Mouse (Mus musculus): ENCODE results near the gene 2310039H08Rik. TPM values are rescaled to one million over a fixed set of nuclear protein-coding genes. Genes with fewer than 3 reads are reported as not detected.

Gene 2310039H08Rik
- polyA plus RNA-seq, 1 experiment from 2014 or later, result 117 TPM

GRCm38 (mm10) chr17:46801761-46802160, 29.3 kb downstream of the 2310039H08Rik start:
- peaks cover 29% of the 10 kb centered on the region for H3K36me3 ChIP-seq (ENCODE audit: control insufficient read depth, insufficient read depth, low read length)
- no peak for ATAC-seq (ENCODE audit: low FRiP score, low TSS enrichment)
- no peaks in the 10 kb centered on the region for H3K9me3 ChIP-seq (ENCODE audit: control insufficient read depth, low read length)
- H3K4me2 ChIP-seq (replicated peaks; ENCODE audit: low read depth), result no peak overlapping the region
- DNase-seq (ENCODE audit: low spot score), result no peak
- 78% methylated on average over 6 of the region's 6 CpGs for WGBS
- H3K4me3 ChIP-seq (ENCODE audit: low read depth, low read length), result no peak overlapping the region
- TF ChIP-seq CTCF (IDR thresholded peaks at IDR 0.05; ENCODE audit: low read depth) (no peak), EP300 (optimal IDR thresholded peaks at IDR 0.05) (no peak)
- no peaks in the 10 kb centered on the region for H3K4me1 ChIP-seq (replicated peaks; ENCODE audit: control insufficient read depth, insufficient read depth)
- H3K27me3 ChIP-seq (ENCODE audit: control insufficient read depth, insufficient read depth, low read length), result no peaks in the 10 kb centered on the region
- H3K27ac ChIP-seq (replicated peaks), result no peak overlapping the region
- H3K9ac ChIP-seq (ENCODE audit: low read length), result no peak overlapping the region

GRCm38 (mm10) chr17:46808376-46808775, 35.9 kb downstream of the 2310039H08Rik start:
- TF ChIP-seq CTCF (IDR thresholded peaks at IDR 0.05; ENCODE audit: low read depth), result no peak
- TF ChIP-seq EP300 (optimal IDR thresholded peaks at IDR 0.05), result no peak
- Histone ChIP-seq H3K27me3 (ENCODE audit: control insufficient read depth, insufficient read depth, low read length) (no peaks in the 10 kb centered on the region), H3K9ac (ENCODE audit: low read length) (no peak overlapping the region), H3K9me3 (ENCODE audit: control insufficient read depth, low read length) (no peaks in the 10 kb centered on the region), H3K4me2 (replicated peaks; ENCODE audit: low read depth) (no peak overlapping the region), H3K36me3 (ENCODE audit: control insufficient read depth, insufficient read depth, low read length) (peaks cover 28% of the 10 kb centered on the region), H3K4me3 (ENCODE audit: low read depth, low read length) (no peak overlapping the region), H3K4me1 (replicated peaks; ENCODE audit: control insufficient read depth, insufficient read depth) (no peaks in the 10 kb centered on the region), H3K27ac (replicated peaks) (no peak overlapping the region)
- no peak for DNase-seq (ENCODE audit: low spot score)
- WGBS, result 86% methylated on average over 9 of the region's 10 CpGs
- ATAC-seq (ENCODE audit: low FRiP score, low TSS enrichment), result no peak

GRCm38 (mm10) chr17:46809131-46809830, 36.8 kb downstream of the 2310039H08Rik start:
- H3K36me3 ChIP-seq (ENCODE audit: control insufficient read depth, insufficient read depth, low read length), result peaks cover 28% of the 10 kb centered on the region
- ATAC-seq (ENCODE audit: low FRiP score, low TSS enrichment), result no peak
- no peak overlapping the region for H3K9ac ChIP-seq (ENCODE audit: low read length)

GRCm38 (mm10) chr17:46810672-46811071, 38.2 kb downstream of the 2310039H08Rik start:
- peaks cover 26% of the 10 kb centered on the region for H3K36me3 ChIP-seq (ENCODE audit: control insufficient read depth, insufficient read depth, low read length)
- TF ChIP-seq CTCF (IDR thresholded peaks at IDR 0.05; ENCODE audit: low read depth) (no peak), EP300 (optimal IDR thresholded peaks at IDR 0.05) (no peak)

More at GRCm38 (mm10) chr17:46809131-46809830, 36.8 kb downstream of the 2310039H08Rik start:
- H3K9me3 ChIP-seq (ENCODE audit: control insufficient read depth, low read length), result no peaks in the 10 kb centered on the region
- no peak overlapping the region for H3K27ac ChIP-seq (replicated peaks)
- H3K4me2 ChIP-seq (replicated peaks; ENCODE audit: low read depth), result no peak overlapping the region
- no peaks in the 10 kb centered on the region for H3K27me3 ChIP-seq (ENCODE audit: control insufficient read depth, insufficient read depth, low read length)
- no peaks in the 10 kb centered on the region for H3K4me1 ChIP-seq (replicated peaks; ENCODE audit: control insufficient read depth, insufficient read depth)
- no peak for DNase-seq (ENCODE audit: low spot score)
- WGBS, result 81% methylated on average over 6 of the region's 6 CpGs
- H3K4me3 ChIP-seq (ENCODE audit: low read depth, low read length), result no peak overlapping the region
- TF ChIP-seq CTCF (IDR thresholded peaks at IDR 0.05; ENCODE audit: low read depth) (no peak), EP300 (optimal IDR thresholded peaks at IDR 0.05) (no peak)

GRCm38 (mm10) chr17:46812442-46812841, 40.0 kb downstream of the 2310039H08Rik start:
- Histone ChIP-seq H3K4me2 (replicated peaks; ENCODE audit: low read depth) (no peak overlapping the region), H3K4me3 (ENCODE audit: low read depth, low read length) (no peak overlapping the region), H3K27me3 (ENCODE audit: control insufficient read depth, insufficient read depth, low read length) (no peaks in the 10 kb centered on the region), H3K27ac (replicated peaks) (no peak overlapping the region), H3K36me3 (ENCODE audit: control insufficient read depth, insufficient read depth, low read length) (peaks cover 14% of the 10 kb centered on the region), H3K4me1 (replicated peaks; ENCODE audit: control insufficient read depth, insufficient read depth) (no peaks in the 10 kb centered on the region), H3K9me3 (ENCODE audit: control insufficient read depth, low read length) (no peaks in the 10 kb centered on the region), H3K9ac (ENCODE audit: low read length) (no peak overlapping the region)
- DNase-seq (ENCODE audit: low spot score) (no peak), ATAC-seq (ENCODE audit: low FRiP score, low TSS enrichment) (no peak)
- no peak for TF ChIP-seq CTCF (IDR thresholded peaks at IDR 0.05; ENCODE audit: low read depth)
- TF ChIP-seq EP300 (optimal IDR thresholded peaks at IDR 0.05), result no peak
- WGBS, result 86% methylated on average over 1 of the region's 1 CpGs

More at GRCm38 (mm10) chr17:46810672-46811071, 38.2 kb downstream of the 2310039H08Rik start:
- DNase-seq (ENCODE audit: low spot score) (no peak), ATAC-seq (ENCODE audit: low FRiP score, low TSS enrichment) (no peak)
- Histone ChIP-seq H3K27ac (replicated peaks) (no peak overlapping the region), H3K9ac (ENCODE audit: low read length) (no peak overlapping the region), H3K9me3 (ENCODE audit: control insufficient read depth, low read length) (no peaks in the 10 kb centered on the region), H3K4me1 (replicated peaks; ENCODE audit: control insufficient read depth, insufficient read depth) (no peaks in the 10 kb centered on the region), H3K4me2 (replicated peaks; ENCODE audit: low read depth) (no peak overlapping the region), H3K4me3 (ENCODE audit: low read depth, low read length) (no peak overlapping the region), H3K27me3 (ENCODE audit: control insufficient read depth, insufficient read depth, low read length) (no peaks in the 10 kb centered on the region)
- 88% methylated on average over 3 of the region's 3 CpGs for WGBS

GRCm38 (mm10) chr17:46813637-46814036, 41.2 kb downstream of the 2310039H08Rik start:
- no peak overlapping the region for H3K4me3 ChIP-seq (ENCODE audit: low read depth, low read length)
- ATAC-seq (ENCODE audit: low FRiP score, low TSS enrichment), result no peak
- no peaks in the 10 kb centered on the region for H3K4me1 ChIP-seq (replicated peaks; ENCODE audit: control insufficient read depth, insufficient read depth)
- H3K9ac ChIP-seq (ENCODE audit: low read length), result no peak overlapping the region
- WGBS, result 75% methylated on average over 8 of the region's 8 CpGs
- H3K9me3 ChIP-seq (ENCODE audit: control insufficient read depth, low read length), result no peaks in the 10 kb centered on the region
- no peak overlapping the region for H3K4me2 ChIP-seq (replicated peaks; ENCODE audit: low read depth)
- peaks cover 7% of the 10 kb centered on the region; the same call in 1 of the 2 replicates for H3K36me3 ChIP-seq (ENCODE audit: control insufficient read depth, insufficient read depth, low read length)
- DNase-seq (ENCODE audit: low spot score), result no peak
- H3K27ac ChIP-seq (replicated peaks), result no peak overlapping the region
- no peaks in the 10 kb centered on the region for H3K27me3 ChIP-seq (ENCODE audit: control insufficient read depth, insufficient read depth, low read length)
- TF ChIP-seq EP300 (optimal IDR thresholded peaks at IDR 0.05) (no peak), CTCF (IDR thresholded peaks at IDR 0.05; ENCODE audit: low read depth) (no peak)
